Mouse (Mus musculus): ENCODE data around the gene Pxdn.

GRCm38 (mm10) chr12:29945182-29945743, 7.9 kb downstream of the Pxdn start:
- TF ChIP-seq CTCF (IDR thresholded peaks at IDR 0.05; ENCODE audit: low read depth): no peak
- no peak for TF ChIP-seq EP300 (IDR thresholded peaks at IDR 0.05; ENCODE audit: low read depth)

Measured in liver, embryonic 14.5 days (tissue).